Mouse (Mus musculus) layer of hippocampus, adult 9-10 months (tissue): Measurements from ENCODE around the gene Tnrc18.

Experiments
- DNase-seq: peaks from one replicate; pipeline ENCODE4 v3.0.0; 2022; ENCODE audit warnings: low spot score

Tnrc18 gene

DNA sequence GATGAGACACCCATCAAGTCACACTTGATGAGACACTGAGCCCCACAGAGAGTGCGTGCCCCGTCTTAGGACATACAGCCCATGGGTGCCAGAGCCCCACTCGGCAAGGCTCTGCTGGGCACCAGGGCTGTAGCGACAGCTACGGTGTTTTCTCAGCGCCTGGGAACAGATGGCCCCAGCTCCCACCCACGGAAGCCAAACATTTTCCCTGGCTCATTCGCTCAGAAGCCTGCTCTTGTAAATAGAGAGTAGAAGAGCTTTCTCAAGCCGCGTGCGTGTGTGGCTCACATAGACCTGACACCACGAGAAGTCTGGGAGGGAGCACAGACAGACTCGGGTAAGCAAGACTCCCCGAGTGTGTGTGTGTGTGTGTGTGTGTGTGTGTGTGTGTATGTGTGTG is 125.2 kb downstream of the Tnrc18 start, which contains the start of gene Slc29a4:
Gene Slc29a4 (plus strand): TSS at position 265 of the 400 bp plus-strand sequence.
- DNase-seq, result no peak

DNA sequence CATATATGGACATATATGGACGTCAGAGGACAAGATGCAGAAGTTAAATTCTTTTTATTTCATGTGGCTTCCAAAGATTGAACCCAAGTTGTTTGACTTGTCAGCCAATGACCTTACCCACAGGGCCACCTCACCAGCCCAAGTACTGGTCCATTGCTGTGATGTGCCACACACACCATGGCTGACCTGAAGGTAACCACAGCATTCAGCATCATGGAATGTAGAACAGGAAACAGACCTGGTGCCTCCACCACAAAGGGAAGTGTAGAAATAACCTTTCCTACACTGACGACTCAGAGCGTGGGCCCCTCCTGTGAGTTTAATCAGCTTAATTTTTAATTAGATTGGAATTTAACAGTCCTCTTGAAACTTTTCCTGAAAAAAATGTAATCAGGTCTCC is 127.1 kb downstream of the Tnrc18 start:
- DNase-seq, result no peak

DNA sequence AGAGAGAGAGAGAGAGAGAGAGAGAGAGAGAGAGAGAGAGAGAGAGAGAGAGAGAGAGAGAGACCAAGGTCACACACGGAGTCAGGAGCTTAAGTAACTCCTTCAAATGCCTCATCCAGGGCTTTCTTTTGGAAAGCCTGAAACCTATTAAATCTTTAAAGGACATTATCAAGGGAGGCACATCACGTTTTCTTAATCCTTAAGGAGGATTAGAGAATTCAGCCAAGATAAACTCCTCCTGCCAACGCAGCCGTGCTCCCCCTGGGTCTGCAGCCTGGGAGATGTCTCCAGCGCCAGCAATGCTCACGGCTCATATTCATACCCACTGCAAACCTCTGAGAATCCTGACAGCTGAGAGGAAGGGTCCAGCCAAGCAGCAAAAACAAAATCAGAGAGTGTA is 128.6 kb downstream of the Tnrc18 start:
- DNase-seq, result no peak

DNA sequence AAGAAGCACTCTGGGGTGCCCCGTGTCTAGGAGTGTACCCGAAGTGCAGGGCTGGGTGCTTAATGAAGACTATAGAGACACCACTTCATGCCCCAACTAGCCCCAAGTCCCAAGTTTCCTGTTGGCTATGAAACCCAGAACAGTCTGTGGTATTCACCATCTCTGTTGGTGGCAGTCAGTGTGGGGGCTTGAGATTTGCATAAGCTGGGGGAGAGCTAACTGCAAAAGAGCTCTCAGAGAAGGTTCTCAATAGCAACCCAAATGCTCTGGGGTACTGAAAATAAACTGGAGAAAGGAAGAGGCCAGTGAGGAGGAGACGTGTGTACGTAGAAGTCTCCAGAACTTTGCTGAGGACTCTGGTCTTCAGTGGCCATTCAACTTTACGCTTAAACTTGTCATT is 134.9 kb downstream of the Tnrc18 start:
- DNase-seq, result no peak

DNA sequence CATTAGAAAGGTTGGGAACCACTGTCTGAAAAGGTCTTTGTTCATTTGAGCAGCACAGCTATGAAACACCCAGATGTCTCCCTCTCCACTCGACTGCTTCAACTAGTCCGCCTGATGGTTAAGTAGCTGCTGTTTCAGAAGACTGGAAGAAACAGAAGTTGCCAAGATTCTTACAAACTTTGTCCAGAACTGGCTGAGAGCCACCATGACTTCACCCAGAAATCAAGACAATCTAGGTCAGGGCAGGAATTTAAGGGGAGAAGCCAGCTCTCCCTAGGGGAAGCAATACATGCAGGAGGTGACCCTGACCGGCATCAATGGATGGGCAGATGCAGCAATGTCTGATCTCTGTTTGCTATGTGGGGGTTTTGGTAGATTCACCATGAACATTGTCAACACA is 135.6 kb downstream of the Tnrc18 start:
- DNase-seq, result no peak

DNA sequence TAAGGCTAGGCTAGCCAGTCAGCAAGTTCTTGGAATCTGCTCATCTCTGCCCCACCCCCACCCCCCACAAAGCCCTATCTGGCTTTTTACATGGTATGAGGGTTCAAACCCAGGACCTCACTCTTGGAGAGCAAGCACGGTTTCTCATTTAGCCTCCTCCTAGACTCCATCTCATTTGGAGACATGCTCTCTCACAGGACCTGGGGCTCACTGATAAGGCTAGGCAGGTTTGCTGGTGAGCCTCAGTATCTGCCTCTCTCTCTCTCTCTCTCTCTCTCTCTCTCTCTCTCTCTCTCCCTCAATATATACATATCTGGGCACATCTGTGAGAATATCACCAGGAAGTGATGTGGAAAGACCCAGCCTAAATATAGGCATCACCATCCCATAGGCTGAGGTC is 138.4 kb downstream of the Tnrc18 start:
- no peak for DNase-seq

DNA sequence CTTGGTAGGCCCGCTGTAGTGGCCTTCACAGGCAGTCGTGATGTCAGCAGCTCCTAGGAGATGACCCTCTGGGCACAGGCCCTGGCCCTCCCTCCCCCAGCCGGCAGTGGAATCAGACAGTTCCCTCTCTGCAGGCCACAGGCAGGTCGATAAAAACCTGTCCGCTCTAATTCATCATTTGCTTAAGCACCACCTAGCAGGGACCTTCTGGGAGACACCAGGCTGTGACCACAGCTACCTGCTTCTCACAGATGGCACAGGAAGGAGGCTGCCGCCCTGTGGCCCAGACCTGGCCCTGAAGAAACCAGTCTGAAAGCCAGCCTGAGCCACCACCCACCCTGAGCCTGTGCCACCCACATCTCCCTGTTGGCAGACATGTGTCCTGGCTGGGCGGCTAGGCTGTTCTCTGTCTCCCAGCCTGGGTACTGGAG is 139.3 kb downstream of the Tnrc18 start:
- DNase-seq, result no peak
